Mouse (Mus musculus) liver, embryonic 14.5 days (tissue): ENCODE measurements around the gene Cabp1. TPM values are rescaled to one million over a fixed set of nuclear protein-coding genes. Genes with fewer than 3 reads are reported as not detected.

Experiments used
- ATAC-seq: fragments of 200-750 bp; cut with Nextera tagmentation; 2 replicates; pipeline ENCODE4 v1.8.0; 2017; ENCODE audit warnings: moderate number of reproducible peaks, mild to moderate bottlenecking, moderate library complexity; ENCODE audit not compliant: insufficient read depth
- DNase-seq, 3 experiments: peaks; one replicate each; pipeline ENCODE4 v3.0.0-alpha.2; 2012 to 2013; ENCODE audit warnings: low read depth in 3 of 3, low spot score in 3 of 3
- H3K27ac ChIP-seq: fragments of 300-500 bp; sonication (generic); 2 replicates; pipeline ENCODE4 v1.5.1; 2014; ENCODE audit warnings: moderate library complexity, mild to moderate bottlenecking, control low read depth, inconsistent platforms
- H3K27me3 ChIP-seq: fragments of 300-500 bp; sonication (generic); 2 replicates; pipeline ENCODE4 v1.6.1; 2014; ENCODE audit warnings: mild to moderate bottlenecking, low read length, moderate library complexity; ENCODE audit not compliant: control insufficient read depth, insufficient read depth
- H3K36me3 ChIP-seq: fragments of 300-500 bp; sonication (generic); replicated peaks from 2 replicates; pipeline ENCODE4 v1.6.1; 2014; ENCODE audit warnings: low read depth; ENCODE audit not compliant: control insufficient read depth, insufficient read depth
- H3K4me1 ChIP-seq, 2 experiments: fragments of 200-500 bp in 1 of 2; fragments of 300-500 bp in 1 of 2; sonication (generic) in 1 of 2; replicated peaks; 2 replicates each; pipeline ENCODE4 v1.6.1; 2012 to 2014; ENCODE audit warnings: antibody characterized with exemption in 1 of 2, inconsistent platforms in 1 of 2, low read length in 1 of 2; ENCODE audit not compliant: control insufficient read depth in 2 of 2, insufficient read depth in 2 of 2
- H3K4me2 ChIP-seq: fragments of 300-500 bp; sonication (generic); 2 replicates; pipeline ENCODE4 v1.6.1; 2014; ENCODE audit warnings: low read depth, mild to moderate bottlenecking, control low read depth, moderate library complexity
- H3K4me3 ChIP-seq, 2 experiments: fragments of 200-500 bp in 1 of 2; fragments of 300-500 bp in 1 of 2; sonication (generic) in 1 of 2; 2 replicates each; pipeline ENCODE4 v1.5.1; 2012 to 2014; ENCODE audit warnings: low read depth in 2 of 2, low read length in 2 of 2, mild to moderate bottlenecking in 2 of 2, control low read depth in 1 of 2, inconsistent platforms in 1 of 2, moderate library complexity in 1 of 2; ENCODE audit not compliant: insufficient read depth in 1 of 2
- H3K9ac ChIP-seq: fragments of 300-500 bp; sonication (generic); replicated peaks from 2 replicates; pipeline ENCODE4 v1.6.1; 2014; ENCODE audit warnings: mild to moderate bottlenecking, control low read depth, moderate library complexity
- H3K9me3 ChIP-seq: fragments of 300-500 bp; sonication (generic); 2 replicates; pipeline ENCODE4 v1.6.1; 2016; ENCODE audit warnings: low read length, mixed read lengths; ENCODE audit not compliant: control insufficient read depth
- CTCF ChIP-seq: IDR thresholded peaks from 2 replicates; pipeline ENCODE4 v1.5.1; 2016; ENCODE audit warnings: antibody characterized with exemption, low read depth, control low read depth
- EP300 ChIP-seq: IDR thresholded peaks from 2 replicates; pipeline ENCODE4 v1.6.1; 2016; ENCODE audit warnings: antibody characterized with exemption, low read depth
- WGBS: fragments of 180-500 bp; shearing (Covaris S2); extraction: QIAGEN DNeasy Blood & Tissue Kit; methylation state at CpG from one replicate; pipeline ENCODE4 v1.1.7; 2014; ENCODE audit not compliant: insufficient replicate concordance; 5-methylcytosine and 5-hydroxymethylcytosine counted together
- polyA plus RNA-seq, 2 experiments: library from polyadenylated mRNA; depleted of rRNA in 1 of 2; stranded (reverse) in 1 of 2; unstranded in 1 of 2; fragments of >200 nt; fragmentation: Nextera tagmentation in 1 of 2; extraction: Ambion mirVana in 1 of 2; gene quantifications; 2 replicates each; pipeline versions ENCODE4 v1.2.1 to v1.2.3; 2012 to 2014

Gene Cabp1
- polyA plus RNA-seq, 2 experiments: 0.13 to 0.14 TPM

GRCm38 (mm10) chr5:115235786-115236263 lies 41.6 kb upstream of the Cabp1 start, which contains the start of gene Pop5:
Gene Pop5 (plus strand): TSS chr5:115235836.
- DNase-seq (peak; percentile 56 to 73 (median 60)), ATAC-seq (peak; percentile 49)
- Histone ChIP-seq H3K27me3 (peaks cover 19% of the 10 kb centered on the region), H3K36me3 (peaks cover 12% of the 10 kb centered on the region), H3K4me1 (peaks cover 4 to 12% of the 10 kb centered on the region in 2 experiments; a peak in 3 of 4 replicates), H3K27ac (no peak within 1 kb of the TSS), H3K9me3 (no peaks in the 10 kb centered on the region), H3K9ac (peak within 1 kb of the TSS; percentile 43), H3K4me2 (peak within 1 kb of the TSS; percentile 75), H3K4me3 (peak within 1 kb of the TSS; percentile 49 to 50)
- TF ChIP-seq EP300: no peak
- peak; percentile 97 for TF ChIP-seq CTCF
- under 1% methylated on average over 21 of the region's 21 CpGs for WGBS

GRCm38 (mm10) chr5:115235323-115235771 lies 41.2 kb upstream of the Cabp1 start:
- ATAC-seq (peak; percentile 7; the same call in 1 of the 2 replicates), DNase-seq (no peak)
- no peak for TF ChIP-seq CTCF
- Histone ChIP-seq H3K9ac (peak overlapping the region; percentile 43), H3K36me3 (peaks cover 7% of the 10 kb centered on the region), H3K9me3 (no peaks in the 10 kb centered on the region), H3K4me3 (peak overlapping the region; percentile 49 to 50), H3K4me2 (peak overlapping the region; percentile 75), H3K4me1 (peaks cover 4 to 12% of the 10 kb centered on the region in 2 experiments; a peak in 3 of 4 replicates), H3K27ac (no peak overlapping the region), H3K27me3 (peaks cover 19% of the 10 kb centered on the region)
- WGBS: under 1% methylated on average over 45 of the region's 45 CpGs

GRCm38 (mm10) chr5:115234519-115234918 lies 40.3 kb upstream of the Cabp1 start:
- ATAC-seq (no peak), DNase-seq (no peak)
- no peak overlapping the region for H3K27ac ChIP-seq
- no peak overlapping the region for H3K4me3 ChIP-seq
- H3K36me3 ChIP-seq: no peaks in the 10 kb centered on the region; the same call in 1 of the 2 replicates
- no peak overlapping the region for H3K4me2 ChIP-seq
- TF ChIP-seq EP300 (no peak), CTCF (no peak)
- WGBS: 68% methylated on average over 6 of the region's 6 CpGs
- no peaks in the 10 kb centered on the region for H3K9me3 ChIP-seq
- H3K4me1 ChIP-seq: peaks cover 4 to 12% of the 10 kb centered on the region in 2 experiments; a peak in 3 of 4 replicates
- peaks cover 19% of the 10 kb centered on the region for H3K27me3 ChIP-seq
- H3K9ac ChIP-seq: no peak overlapping the region

GRCm38 (mm10) chr5:115233031-115233780 lies 39.0 kb upstream of the Cabp1 start:
- H3K4me1 ChIP-seq: peaks cover 0 to 5% of the 10 kb centered on the region in 2 experiments; a peak in 1 of 4 replicates
- no peak for DNase-seq
- H3K9ac ChIP-seq: no peak overlapping the region
- H3K9me3 ChIP-seq: no peaks in the 10 kb centered on the region
- ATAC-seq: no peak
- H3K27me3 ChIP-seq: peaks cover 19% of the 10 kb centered on the region
- no peak overlapping the region for H3K4me3 ChIP-seq
- no peaks in the 10 kb centered on the region for H3K36me3 ChIP-seq
- H3K27ac ChIP-seq: no peak overlapping the region
- no peak overlapping the region for H3K4me2 ChIP-seq
- TF ChIP-seq EP300 (no peak), CTCF (no peak)
- WGBS: 80% methylated on average over 14 of the region's 14 CpGs

GRCm38 (mm10) chr5:115232516-115232915 lies 38.3 kb upstream of the Cabp1 start:
- H3K4me3 ChIP-seq: no peak overlapping the region
- WGBS: 55% methylated on average over 6 of the region's 6 CpGs
- H3K27me3 ChIP-seq: peaks cover 19% of the 10 kb centered on the region
- no peaks in the 10 kb centered on the region for H3K36me3 ChIP-seq
- no peak for ATAC-seq
- H3K4me2 ChIP-seq: no peak overlapping the region
- TF ChIP-seq EP300 (no peak), CTCF (no peak)
- H3K4me1 ChIP-seq: peaks cover 0 to 5% of the 10 kb centered on the region in 2 experiments; a peak in 1 of 4 replicates
- H3K27ac ChIP-seq: no peak overlapping the region
- H3K9me3 ChIP-seq: no peaks in the 10 kb centered on the region
- no peak overlapping the region for H3K9ac ChIP-seq
- DNase-seq: no peak
